Mouse (Mus musculus) MEL (cell line): ENCODE results near the gene Anapc15. TPM values are rescaled to one million over a fixed set of nuclear protein-coding genes. Genes with fewer than 3 reads are reported as not detected.

Source experiments
- DNase-seq: peaks from one replicate; pipeline ENCODE4 v3.0.0; 2011; ENCODE audit warnings: low read depth, low spot score
- H3K27ac ChIP-seq: 2 replicates; pipeline ENCODE4 v1.5.1; 2012; ENCODE audit warnings: low read depth, mild to moderate bottlenecking, control low read depth, low read length, moderate library complexity; ENCODE audit not compliant: control insufficient read depth
- H3K27me3 ChIP-seq, 2 experiments: fragments of 150-350 bp in 1 of 2; sonication (generic) in 1 of 2; 2 replicates each; pipeline ENCODE4 v1.6.1; 2012; ENCODE audit warnings: low read length in 2 of 2, mild to moderate bottlenecking in 2 of 2, improper control_type of control experiment in 1 of 2, moderate library complexity in 1 of 2; ENCODE audit not compliant: insufficient read depth in 2 of 2, control insufficient read depth in 1 of 2
- H3K36me3 ChIP-seq, 2 experiments: 2 replicates each; pipeline ENCODE4 v1.6.1; 2012 to 2014; ENCODE audit warnings: low read length in 2 of 2, improper control_type of control experiment in 1 of 2, inconsistent platforms in 1 of 2, mild to moderate bottlenecking in 1 of 2; ENCODE audit not compliant: insufficient read depth in 2 of 2, control insufficient read depth in 1 of 2
- H3K4me1 ChIP-seq, 2 experiments: fragments of 150-350 bp in 1 of 2; sonication (generic) in 1 of 2; 2 replicates each; pipeline ENCODE4 v1.6.1; 2012; ENCODE audit warnings: low read length in 2 of 2, improper control_type of control experiment in 1 of 2, mild to moderate bottlenecking in 1 of 2; ENCODE audit not compliant: insufficient read depth in 2 of 2, control insufficient read depth in 1 of 2
- H3K4me3 ChIP-seq, 2 experiments: fragments of 150-350 bp in 1 of 2; sonication (generic) in 1 of 2; 2 replicates each; pipeline ENCODE4 v1.5.1; 2012; ENCODE audit warnings: low read depth in 2 of 2, low read length in 2 of 2, mild to moderate bottlenecking in 2 of 2, moderate library complexity in 2 of 2, control low read depth in 1 of 2, improper control_type of control experiment in 1 of 2; ENCODE audit not compliant: control insufficient read depth in 1 of 2, insufficient read depth in 1 of 2
- H3K79me2 ChIP-seq: 2 replicates; pipeline ENCODE4 v1.6.1; 2012; ENCODE audit warnings: mild to moderate bottlenecking, low read length, moderate library complexity; ENCODE audit not compliant: control insufficient read depth, poor library complexity, insufficient read depth
- H3K9ac ChIP-seq: 2 replicates; pipeline ENCODE4 v1.6.1; 2012; ENCODE audit warnings: low read depth, mild to moderate bottlenecking, control low read depth, low read length, moderate library complexity; ENCODE audit not compliant: control insufficient read depth, poor library complexity, severe bottlenecking
- H3K9me3 ChIP-seq: fragments of 150-350 bp; sonication (generic); replicated peaks from 2 replicates; pipeline ENCODE4 v1.6.1; 2012; ENCODE audit warnings: mild to moderate bottlenecking, low read length, improper control_type of control experiment, moderate library complexity; ENCODE audit not compliant: insufficient read depth
- BHLHE40 ChIP-seq: IDR thresholded peaks from 2 replicates; pipeline ENCODE4 v1.6.1; 2012; ENCODE audit warnings: low read depth, mild to moderate bottlenecking, inconsistent platforms, low read length, improper control_type of control experiment, borderline replicate concordance
- CHD1 ChIP-seq: IDR thresholded peaks from 2 replicates; pipeline ENCODE4 v1.6.1; 2012; ENCODE audit warnings: low read depth, mild to moderate bottlenecking, inconsistent platforms, low read length, improper control_type of control experiment
- CHD2 ChIP-seq: IDR thresholded peaks from 2 replicates; pipeline ENCODE4 v1.6.1; 2011; ENCODE audit warnings: low read length, improper control_type of control experiment
- CTCF ChIP-seq, 3 experiments: IDR thresholded peaks in 2 of 3; conservative IDR thresholded peaks in 1 of 3; 2 replicates each; pipeline ENCODE4 v1.5.1; 2011 to 2012; ENCODE audit warnings: low read length in 3 of 3, low read depth in 2 of 3, mild to moderate bottlenecking in 2 of 3, improper control_type of control experiment in 1 of 3, inconsistent platforms in 1 of 3, mixed read lengths in 1 of 3, moderate library complexity in 1 of 3; ENCODE audit not compliant: control insufficient read depth in 1 of 3, insufficient read depth in 1 of 3, poor library complexity in 1 of 3, severe bottlenecking in 1 of 3
- HCFC1 ChIP-seq: IDR thresholded peaks from 2 replicates; pipeline ENCODE4 v1.6.1; 2012; ENCODE audit warnings: low read depth, mild to moderate bottlenecking, inconsistent platforms, low read length, improper control_type of control experiment, moderate library complexity
- JUND ChIP-seq: IDR thresholded peaks from 2 replicates; pipeline ENCODE4 v1.6.1; 2011; ENCODE audit warnings: low read depth, mild to moderate bottlenecking, improper control_type of control experiment, low read length
- MAZ ChIP-seq: IDR thresholded peaks from 2 replicates; pipeline ENCODE4 v1.6.1; 2012; ENCODE audit warnings: low read depth, mild to moderate bottlenecking, inconsistent platforms, low read length, improper control_type of control experiment
- MXI1 ChIP-seq: IDR thresholded peaks from 2 replicates; pipeline ENCODE4 v1.6.1; 2011; ENCODE audit warnings: mild to moderate bottlenecking, low read depth, low read length, improper control_type of control experiment
- NELFE ChIP-seq: IDR thresholded peaks from 2 replicates; pipeline ENCODE4 v1.6.1; 2011; ENCODE audit warnings: low read depth, low read length, improper control_type of control experiment
- NRF1 ChIP-seq: IDR thresholded peaks from 2 replicates; pipeline ENCODE4 v1.6.1; 2014; ENCODE audit warnings: low read depth, mild to moderate bottlenecking, inconsistent platforms, low read length, improper control_type of control experiment, moderate library complexity; ENCODE audit not compliant: poor library complexity, insufficient read depth, severe bottlenecking
- POLR2A ChIP-seq, 2 experiments: IDR thresholded peaks; 2 replicates each; pipeline ENCODE4 v1.6.1; 2011 to 2012; ENCODE audit warnings: low read length in 2 of 2, mild to moderate bottlenecking in 2 of 2, control low read depth in 1 of 2, improper control_type of control experiment in 1 of 2, low read depth in 1 of 2, moderate library complexity in 1 of 2; ENCODE audit not compliant: control insufficient read depth in 1 of 2, insufficient read depth in 1 of 2, poor library complexity in 1 of 2
- POLR2AphosphoS2 ChIP-seq: IDR thresholded peaks from 2 replicates; pipeline ENCODE4 v1.6.1; 2011; ENCODE audit warnings: low read length, improper control_type of control experiment
- POLR2AphosphoS5 ChIP-seq: IDR thresholded peaks from 2 replicates; pipeline ENCODE4 v1.6.1; 2012; ENCODE audit warnings: low read depth, borderline replicate concordance, mild to moderate bottlenecking, inconsistent platforms, low read length, moderate library complexity, mixed read lengths
- TAL1 ChIP-seq: IDR thresholded peaks from 2 replicates; pipeline ENCODE4 v1.6.1; 2012; ENCODE audit warnings: mild to moderate bottlenecking, inconsistent platforms, low read length, moderate library complexity, mixed read lengths
- USF1 ChIP-seq: IDR thresholded peaks from 2 replicates; pipeline ENCODE4 v1.6.1; 2014; ENCODE audit warnings: low read depth, mild to moderate bottlenecking, inconsistent platforms, low read length, improper control_type of control experiment, moderate library complexity
- ZC3H11A ChIP-seq: IDR thresholded peaks from 2 replicates; pipeline ENCODE4 v1.6.1; 2012; ENCODE audit warnings: low read depth, mild to moderate bottlenecking, inconsistent platforms, low read length, improper control_type of control experiment
- ZKSCAN1 ChIP-seq: IDR thresholded peaks from 2 replicates; pipeline ENCODE4 v1.6.1; 2012; ENCODE audit warnings: low read depth, mild to moderate bottlenecking, inconsistent platforms, low read length, improper control_type of control experiment, moderate library complexity
- polyA plus RNA-seq, 2 experiments: library from polyadenylated mRNA; stranded (reverse) in 1 of 2; unstranded in 1 of 2; fragments of >175 nt in 1 of 2; fragments of >200 nt in 1 of 2; gene quantifications; 2 replicates each; pipeline versions ENCODE4 v1.2.1 to v1.2.4; 2012; ENCODE audit warnings: low replicate concordance in 2 of 2, low read depth in 1 of 2; ENCODE audit not compliant: insufficient read length in 2 of 2, insufficient read depth in 1 of 2, missing spikeins in 1 of 2
- total RNA-seq: library from RNA; depleted of rRNA; stranded (reverse); fragments of 300-350 nt; gene quantifications from 2 replicates; pipeline ENCODE4 v1.2.3, GENCODE M21; 2012

Gene Anapc15
- total and polyA plus RNA-seq, 3 experiments: 68.7 to 103 TPM; not detected in 1

DNA sequence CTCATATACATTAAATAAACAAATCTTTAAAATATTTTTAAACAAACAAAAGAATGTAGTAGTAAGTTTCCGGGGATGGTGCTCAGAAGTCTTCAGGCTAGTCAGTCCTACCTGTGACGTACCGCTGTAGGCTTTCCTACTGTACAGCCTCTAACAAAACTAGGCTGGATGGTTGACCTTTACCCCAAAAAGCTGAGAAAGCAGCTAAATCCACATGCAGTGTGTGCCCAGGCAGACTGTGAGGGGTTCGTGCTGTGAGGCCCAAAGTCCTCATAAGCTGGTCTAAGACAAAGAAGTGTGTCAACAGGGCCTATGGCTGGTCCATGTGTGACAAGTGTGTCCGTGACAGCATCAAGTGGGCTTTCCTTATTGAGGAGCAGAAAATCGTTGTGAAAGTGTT, 10.7 kb upstream of the Anapc15 start:
- no peak overlapping the region for H3K4me3 ChIP-seq
- no peak for TF ChIP-seq CHD1
- no peak for TF ChIP-seq MXI1
- no peak for TF ChIP-seq TAL1
- TF ChIP-seq POLR2AphosphoS2: no peak
- TF ChIP-seq ZKSCAN1: no peak
- TF ChIP-seq POLR2A (IDR thresholded peaks at IDR 0.05; ENCODE audit: control insufficient read depth in 1 of 2, insufficient read depth in 1 of 2, low read depth in 1 of 2, low read length in 2 of 2, poor library complexity in 1 of 2): no peak
- TF ChIP-seq ZC3H11A: no peak
- no peak for TF ChIP-seq JUND
- TF ChIP-seq, all 39 proteins: peak for 0
- H3K79me2 ChIP-seq: no peaks in the 10 kb centered on the region
- H3K27ac ChIP-seq: no peak overlapping the region
- H3K9me3 ChIP-seq: no peaks in the 10 kb centered on the region
- no peak overlapping the region for H3K9ac ChIP-seq
- 0 out of 4 replicates have a peak, but pooled peaks cover 0 to 3% of the 10 kb centered on the region in 2 experiments for H3K4me1 ChIP-seq
- no peaks in the 10 kb centered on the region for H3K27me3 ChIP-seq
- DNase-seq: no peak
- H3K36me3 ChIP-seq: no peaks in the 10 kb centered on the region

DNA sequence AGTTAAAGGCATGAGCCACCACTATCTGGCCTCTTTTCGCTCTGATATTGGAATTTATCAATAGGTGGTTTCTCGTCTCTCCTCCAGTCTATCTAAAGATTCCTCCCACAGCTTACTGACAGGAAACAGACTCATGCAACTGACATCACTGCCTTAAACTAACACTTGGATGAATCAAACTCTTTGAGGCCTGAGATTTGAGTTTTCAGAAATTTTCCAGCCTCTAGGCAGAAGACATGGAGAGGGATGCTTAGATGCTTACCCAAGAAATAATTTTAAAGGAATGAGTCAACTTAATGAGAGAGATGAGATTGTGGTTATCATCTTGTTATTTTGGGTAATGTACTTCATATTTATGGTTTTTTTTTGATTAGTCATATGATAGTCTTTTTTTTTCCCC, 9.7 kb upstream of the Anapc15 start:
- Histone ChIP-seq H3K36me3 (no peaks in the 10 kb centered on the region; a peak in 1 of 4 replicates), H3K27me3 (no peaks in the 10 kb centered on the region), H3K27ac (no peak overlapping the region), H3K9me3 (no peaks in the 10 kb centered on the region), H3K79me2 (no peaks in the 10 kb centered on the region), H3K4me1 (peaks cover 0 to 7% of the 10 kb centered on the region in 2 experiments; a peak in 2 of 4 replicates), H3K9ac (no peak overlapping the region), H3K4me3 (no peak overlapping the region)
- no peak for TF ChIP-seq CTCF (IDR thresholded peaks at IDR 0.05 in 2 of 3, conservative IDR thresholded peaks at IDR 0.05 in 1 of 3; ENCODE audit: control insufficient read depth in 1 of 3, insufficient read depth in 1 of 3, low read depth in 2 of 3, low read length in 3 of 3, poor library complexity in 1 of 3, severe bottlenecking in 1 of 3)
- no peak for TF ChIP-seq USF1
- TF ChIP-seq BHLHE40: no peak
- no peak for TF ChIP-seq HCFC1
- TF ChIP-seq NELFE: no peak
- no peak for TF ChIP-seq MAZ
- TF ChIP-seq POLR2AphosphoS2: no peak
- no peak for TF ChIP-seq NRF1
- no peak for TF ChIP-seq POLR2AphosphoS5
- TF ChIP-seq CHD2: no peak
- no peak for DNase-seq
